Mouse (Mus musculus): ENCODE results near the gene Gm3250. TPM values are rescaled to one million over a fixed set of nuclear protein-coding genes. Genes with fewer than 3 reads are reported as not detected.
"Not testable (repeated sequence)": the region's sequence is repeated elsewhere in the genome, so short reads cannot be mapped to it uniquely, and the experiment has no call there.

The Gm3250 gene
- total RNA-seq (2022), result not detected

DNA sequence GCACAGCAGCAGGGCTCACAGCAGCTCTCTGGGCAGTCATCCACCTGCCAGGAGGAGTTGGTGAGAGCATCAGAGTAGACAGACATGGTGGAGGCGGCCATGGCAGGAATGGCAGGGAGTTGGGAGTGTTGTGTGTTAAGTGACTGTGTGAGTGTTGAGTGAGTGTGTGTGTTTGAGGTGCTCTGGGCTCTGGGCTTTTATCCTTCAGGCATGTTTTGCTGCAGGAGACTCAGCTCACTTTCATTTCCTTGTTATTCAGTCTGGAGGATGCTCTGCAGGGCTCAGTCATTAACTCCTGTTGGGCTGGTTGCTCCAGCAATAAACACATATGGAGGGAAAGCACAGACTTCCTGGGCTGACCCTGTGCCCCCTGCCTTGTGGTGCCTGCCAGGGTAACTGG, at the start of gene Gm3250:
Gene Gm3250 (minus strand): TSS at position 101 of the 400 bp plus-strand sequence.
- not testable (repeated sequence) for DNase-seq (ENCODE audit: low spot score in 2 of 2)

DNA sequence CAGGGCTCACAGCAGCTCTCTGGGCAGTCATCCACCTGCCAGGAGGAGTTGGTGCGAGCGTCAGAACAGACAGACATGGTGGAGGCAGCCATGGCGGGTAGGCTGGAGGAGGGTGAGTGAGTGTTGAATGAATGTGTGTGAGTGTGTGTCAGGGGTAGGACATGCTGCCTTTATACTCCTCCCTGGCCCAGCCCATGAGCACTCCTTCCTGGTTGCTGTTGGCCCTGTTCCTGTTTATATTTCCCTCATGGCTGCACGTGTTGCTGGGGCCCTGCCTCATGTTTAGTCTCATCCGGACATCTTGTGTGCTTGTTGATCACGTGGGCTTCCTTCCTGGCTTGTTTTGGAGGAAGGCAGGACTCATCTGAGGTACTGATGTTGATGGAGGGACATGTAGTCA, 44.6 kb upstream of the Gm3250 start, which contains the start of gene Krtap10-4:
Gene Krtap10-4 (minus strand): TSS at position 145 of the 400 bp plus-strand sequence.
- no peak for DNase-seq (ENCODE audit: low spot score in 2 of 2)

DNA sequence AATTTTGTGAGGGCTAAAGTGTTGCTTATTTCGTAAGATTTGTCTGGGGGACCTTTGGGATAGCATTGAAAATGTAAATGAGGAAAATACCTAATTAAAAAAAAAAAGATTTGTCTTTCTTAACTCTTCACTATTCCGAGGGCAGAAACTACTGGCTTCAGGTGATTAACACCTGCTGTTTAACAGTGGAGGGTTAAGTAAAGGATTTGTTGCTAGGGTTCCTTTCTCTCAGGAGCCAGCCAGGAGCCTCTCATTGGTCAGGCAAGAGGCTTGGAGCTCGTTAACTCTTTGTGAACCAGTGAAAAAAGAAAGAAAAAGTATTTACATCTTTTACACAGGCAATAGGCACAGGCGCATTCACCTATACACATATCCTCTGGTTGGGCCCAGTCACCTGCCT, 36.9 kb upstream of the Gm3250 start:
- no peak for DNase-seq (ENCODE audit: low spot score in 2 of 2)

DNA sequence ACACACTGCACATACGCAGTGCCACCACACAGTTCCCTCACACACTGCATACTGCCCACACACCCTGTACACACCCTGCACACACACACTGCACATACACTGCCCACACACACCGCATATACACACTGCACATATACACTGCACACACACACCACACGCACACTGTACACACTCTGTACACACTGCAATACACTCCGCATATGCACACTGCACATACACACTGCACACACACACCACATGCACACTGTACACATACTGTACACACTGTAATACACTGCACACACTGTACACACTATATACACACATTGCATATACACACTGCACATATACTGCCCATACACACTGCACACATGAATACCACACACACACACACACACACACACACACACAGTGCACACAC, 36.2 kb upstream of the Gm3250 start:
- DNase-seq (ENCODE audit: low spot score in 2 of 2), result no peak

- DNase-seq (ENCODE audit: low spot score in 2 of 2), result no peak
Measured at GRCm38 (mm10) chr10:77815514-77815913, 33.2 kb upstream of the Gm3250 start.

- no peak for DNase-seq (ENCODE audit: low spot score in 2 of 2)
Measured at GRCm38 (mm10) chr10:77814382-77814781, 32.0 kb upstream of the Gm3250 start, which contains the start of gene Gm2696. Gene Gm2696, plus strand, starts transcription at chr10:77814682.

- DNase-seq (ENCODE audit: low spot score in 2 of 2), result no peak
Measured at GRCm38 (mm10) chr10:77811743-77812142, 29.4 kb upstream of the Gm3250 start, which contains the start of gene Gm9507. Gene Gm9507, minus strand, starts transcription at chr10:77811843.

- DNase-seq (ENCODE audit: low spot score in 2 of 2), result no peak
Measured at GRCm38 (mm10) chr10:77804095-77804494, 21.8 kb upstream of the Gm3250 start.

- DNase-seq (ENCODE audit: low spot score in 2 of 2), result no peak
Measured at GRCm38 (mm10) chr10:77798921-77799508, 16.7 kb upstream of the Gm3250 start, which contains the start of gene Gm19668. Gene Gm19668, minus strand, starts transcription at chr10:77799133.

- not testable (repeated sequence) for DNase-seq (ENCODE audit: low spot score in 2 of 2)
Measured at GRCm38 (mm10) chr10:77798164-77798920, 16.0 kb upstream of the Gm3250 start.

- DNase-seq (ENCODE audit: low spot score in 2 of 2), result no peak
Measured at GRCm38 (mm10) chr10:77797677-77798076, 15.3 kb upstream of the Gm3250 start.

- no peak for DNase-seq (ENCODE audit: low spot score in 2 of 2)
Measured at GRCm38 (mm10) chr10:77794976-77795375, 12.6 kb upstream of the Gm3250 start, which contains the start of gene Gm9639. Gene Gm9639, minus strand, starts transcription at chr10:77795076.

GRCm38 (mm10) chr10:77788621-77789020, 6.3 kb upstream of the Gm3250 start:
- DNase-seq (ENCODE audit: low spot score in 2 of 2), result no peak

DNA sequence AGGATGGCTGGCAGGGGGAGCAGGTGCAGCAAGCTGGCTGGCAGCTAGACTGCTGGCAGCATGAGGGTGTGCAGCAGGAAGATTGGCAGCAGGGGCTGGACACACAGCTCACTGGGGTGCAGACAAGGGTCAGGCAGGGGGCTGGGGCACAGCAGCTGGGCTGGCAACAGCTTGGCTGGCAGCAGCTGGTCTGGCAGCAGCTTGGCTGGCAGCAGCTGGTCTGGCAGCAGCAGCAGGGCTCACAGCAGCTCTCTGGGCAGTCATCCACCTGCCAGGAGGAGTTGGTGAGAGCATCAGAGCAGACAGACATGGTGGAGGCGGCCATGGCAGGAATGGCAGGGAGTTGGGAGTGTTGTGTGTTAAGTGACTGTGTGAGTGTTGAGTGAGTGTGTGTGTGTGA, 5.5 kb upstream of the Gm3250 start, which contains the start of gene Gm7137:
Gene Gm7137 (minus strand): TSS at position 325 of the 400 bp plus-strand sequence.
- not testable (repeated sequence) for DNase-seq (ENCODE audit: low spot score in 2 of 2)

DNA sequence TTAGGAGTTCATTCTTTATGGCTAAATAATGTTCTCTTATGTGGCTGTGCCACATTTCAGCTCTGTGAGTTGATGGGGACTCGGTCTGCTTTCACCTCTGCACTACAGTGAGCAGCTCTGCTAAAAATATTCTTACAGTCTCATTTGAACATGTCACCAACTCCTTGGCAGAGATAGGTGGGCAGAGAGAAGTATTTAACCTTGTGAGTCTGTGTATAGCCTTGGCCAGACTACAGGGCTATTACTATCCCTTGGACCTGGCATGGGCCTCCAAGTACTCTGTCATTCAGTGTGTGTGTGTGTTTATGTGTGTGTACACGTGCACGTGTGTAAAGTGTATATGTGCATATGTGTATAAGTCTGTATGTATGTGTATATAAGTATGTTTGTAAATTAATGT, 1.1 kb upstream of the Gm3250 start:
- DNase-seq (ENCODE audit: low spot score in 2 of 2), result not testable (repeated sequence)

DNA sequence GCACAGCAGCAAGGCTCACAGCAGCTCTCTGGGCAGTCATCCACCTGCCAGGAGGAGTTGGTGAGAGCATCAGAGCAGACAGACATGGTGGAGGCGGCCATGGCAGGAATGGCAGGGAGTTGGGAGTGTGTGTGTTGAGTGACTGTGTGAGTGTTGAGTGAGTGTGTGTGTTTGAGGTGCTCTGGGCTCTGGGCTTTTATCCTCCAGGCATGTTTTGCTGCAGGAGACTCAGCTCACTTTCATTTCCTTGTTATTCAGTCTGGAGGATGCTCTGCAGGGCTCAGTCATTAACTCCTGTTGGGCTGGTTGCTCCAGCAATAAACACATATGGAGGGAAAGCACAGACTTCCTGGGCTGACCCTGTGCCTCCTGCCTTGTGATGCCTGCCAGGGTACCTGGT, 5.5 kb downstream of the Gm3250 start, which contains the start of gene Gm7138:
Gene Gm7138 (minus strand): TSS at position 101 of the 400 bp plus-strand sequence.
- not testable (repeated sequence) for DNase-seq (ENCODE audit: low spot score in 2 of 2)

- DNase-seq (ENCODE audit: low spot score in 2 of 2), result not testable (repeated sequence)
Measured at GRCm38 (mm10) chr10:77772142-77772541, 10.2 kb downstream of the Gm3250 start.

GRCm38 (mm10) chr10:77771225-77771624, 11.1 kb downstream of the Gm3250 start, which contains the start of gene Gm3238:
Gene Gm3238, minus strand, starts transcription at chr10:77771325.
- DNase-seq (ENCODE audit: low spot score in 2 of 2), result not testable (repeated sequence)

GRCm38 (mm10) chr10:77769727-77770126, 12.6 kb downstream of the Gm3250 start:
- DNase-seq (ENCODE audit: low spot score in 2 of 2), result no peak

GRCm38 (mm10) chr10:77759582-77759981, 22.8 kb downstream of the Gm3250 start, which contains the start of gene Gm3233:
Gene Gm3233, minus strand, starts transcription at chr10:77759682.
- not testable (repeated sequence) for DNase-seq (ENCODE audit: low spot score in 2 of 2)

- no peak for DNase-seq (ENCODE audit: low spot score in 2 of 2)
Measured at GRCm38 (mm10) chr10:77753448-77753847, 28.9 kb downstream of the Gm3250 start.

DNA sequence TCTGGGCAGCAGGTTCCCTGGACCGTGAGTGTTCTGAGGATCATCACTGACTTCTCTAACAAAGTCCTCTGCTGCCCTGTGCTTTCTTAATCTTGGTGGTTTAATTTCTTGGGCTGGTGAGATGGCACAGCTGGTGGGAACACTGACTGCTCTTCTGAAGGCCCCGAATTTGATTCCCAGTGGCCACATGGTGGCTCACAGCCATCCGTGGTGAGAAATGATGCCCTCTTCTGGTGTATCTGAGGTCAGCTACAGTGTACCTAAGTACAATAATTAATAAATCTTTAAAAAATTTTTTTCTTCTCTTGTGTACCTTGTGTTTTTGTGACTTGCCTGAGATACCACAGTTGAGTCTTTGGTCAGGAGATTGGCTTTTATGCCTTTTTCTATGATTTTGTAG, 30.0 kb downstream of the Gm3250 start:
- not testable (repeated sequence) for DNase-seq (ENCODE audit: low spot score in 2 of 2)
